Mouse (Mus musculus): ENCODE results near the gene Arl14ep. TPM values are rescaled to one million over a fixed set of nuclear protein-coding genes. Genes with fewer than 3 reads are reported as not detected.

Arl14ep gene
- polyA plus RNA-seq, 1 experiment: 2.4 TPM

- 62% methylated on average over 6 of the region's 6 CpGs for WGBS
Observed at GRCm38 (mm10) chr2:106958916-106959315, 15.3 kb downstream of the Arl14ep start.

GRCm38 (mm10) chr2:106956146-106956545, 18.1 kb downstream of the Arl14ep start:
- 51% methylated on average over 6 of the region's 6 CpGs for WGBS
- DNase-seq (ENCODE audit: low read depth, low spot score): no peak

More at GRCm38 (mm10) chr2:106958916-106959315, 15.3 kb downstream of the Arl14ep start:
- no peak for DNase-seq (ENCODE audit: low read depth, low spot score)

- no peak for DNase-seq (ENCODE audit: low read depth, low spot score)
- 12% methylated on average over 10 of the region's 10 CpGs for whole genome bisulfite sequencing
Observed at GRCm38 (mm10) chr2:106955621-106956020, 18.6 kb downstream of the Arl14ep start.

GRCm38 (mm10) chr2:106954975-106955374, 19.2 kb downstream of the Arl14ep start:
- WGBS: 60% methylated on average over 6 of the region's 6 CpGs

GRCm38 (mm10) chr2:106942451-106942850, 31.8 kb downstream of the Arl14ep start:
- DNase-seq (ENCODE audit: low read depth, low spot score): no peak
- WGBS: 81% methylated on average over 1 of the region's 1 CpGs

More at GRCm38 (mm10) chr2:106954975-106955374, 19.2 kb downstream of the Arl14ep start:
- no peak for DNase-seq (ENCODE audit: low read depth, low spot score)

- WGBS: 90% methylated on average over 2 of the region's 2 CpGs
- DNase-seq (ENCODE audit: low read depth, low spot score): no peak
Observed at GRCm38 (mm10) chr2:106935681-106936080, 38.5 kb downstream of the Arl14ep start.

GRCm38 (mm10) chr2:106929906-106930305, 44.3 kb downstream of the Arl14ep start:
- DNase-seq (ENCODE audit: low read depth, low spot score): no peak
- 79% methylated on average over 3 of the region's 3 CpGs for WGBS

Other genes starting within 250 kb of the Arl14ep start
- not detected in 2 replicates for gene Fshb, start 85.2 kb upstream of the Arl14ep start, polyA plus RNA-seq (2012; rRNA removed)

Measured in large intestine, adult 2 months (tissue).